8 mouse cellular contexts compared by ENCODE assay signal in the genomic region with DNA sequence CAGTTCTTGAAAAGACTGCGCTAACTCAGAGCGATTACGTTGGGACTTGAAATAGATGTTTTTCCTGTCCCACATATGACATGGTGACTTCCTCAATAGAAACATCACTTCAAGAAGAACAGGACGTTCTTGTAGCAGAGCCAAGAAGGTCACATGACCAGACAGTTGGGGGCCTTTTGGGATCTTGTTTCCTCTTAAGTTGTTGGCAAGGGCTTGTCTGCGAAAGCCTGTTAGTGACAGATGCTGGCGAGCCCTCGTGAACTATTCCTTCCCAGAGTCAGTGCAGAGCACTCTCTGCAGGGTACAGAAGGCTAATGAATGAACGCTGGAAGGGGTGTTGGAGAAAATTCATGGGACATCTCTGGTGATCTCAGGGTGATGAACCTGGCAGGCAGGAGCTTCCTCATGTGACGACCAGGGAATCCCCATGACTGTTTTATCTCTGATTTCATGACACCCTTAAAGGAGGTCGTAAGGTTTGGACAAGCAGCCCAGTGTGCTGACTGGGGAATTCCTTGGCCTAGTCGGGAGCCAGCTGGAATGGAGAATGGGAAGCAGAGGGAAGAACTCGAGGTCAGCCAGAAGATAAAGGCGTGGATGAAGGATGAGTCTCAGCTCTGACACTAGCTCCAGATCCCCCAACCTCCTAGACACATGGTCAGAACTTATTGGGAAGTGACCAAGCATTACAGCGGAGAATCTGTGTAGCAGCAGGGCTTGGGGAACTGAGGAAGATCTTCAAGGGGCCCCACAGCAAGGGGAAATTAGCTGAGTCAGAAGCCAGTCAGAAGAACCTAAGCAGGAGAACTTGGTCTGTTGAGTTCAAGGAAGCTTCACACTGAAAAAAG. TPM values are rescaled to one million over a fixed set of nuclear protein-coding genes. Genes with fewer than 3 reads are reported as not detected.
DNase-seq lines count a peak whose midpoint lies in the region; ATAC-seq and TF ChIP-seq lines count a peak whose summit lies in the region.

No protein-coding gene starts in this region.

- peak overlapping the region; percentile 77 for H3K27ac ChIP-seq in heart, adult 2 months
- H3K27ac ChIP-seq in heart, embryonic 11.5 days (ENCODE audit: low read depth, low read length) = no peak overlapping the region
- peak overlapping the region; percentile 43 for H3K27ac ChIP-seq in kidney, postnatal 0 days
- no peak overlapping the region for H3K27ac ChIP-seq in midbrain, embryonic 14.5 days (replicated peaks; ENCODE audit: low read depth, low read length)

- no peak overlapping the region for H3ac ChIP-seq in myocyte (ENCODE audit: control insufficient read depth, insufficient read length)

- no peak overlapping the region for H3K9ac ChIP-seq in heart, adult 2 months (ENCODE audit: low read depth, low read length)
- no peak overlapping the region for H3K9ac ChIP-seq in heart, embryonic 11.5 days (ENCODE audit: low read depth, low read length)
- no peak overlapping the region for H3K9ac ChIP-seq in kidney, postnatal 0 days (ENCODE audit: low read depth, low read length)
- no peak overlapping the region for H3K9ac ChIP-seq in midbrain, embryonic 14.5 days (replicated peaks; ENCODE audit: low read length)

- intact Hi-C loops in heart, adult 2 months (cut with DNase I) = loop anchor here (1.0 kb wide), 1 partner anchor 67 kb away; no protein-coding TSS in a partner anchor

- DNase-seq in heart, adult 2 months = peak; percentile 78 to 88
- peak; percentile 80 for DNase-seq in MEL-GATA-1-ER (ENCODE audit: extremely low read depth, low read depth)
- DNase-seq in gastrocnemius, postnatal 25 days = peak; percentile 87
- DNase-seq in kidney, postnatal 0 days (ENCODE audit: low spot score) = peak; percentile 79
- no peak for DNase-seq in yolk sac, embryonic 10.5 days (ENCODE audit: low spot score)
- no peak for DNase-seq in midbrain, embryonic 14.5 days

- no peaks in the 10 kb centered on the region for H3K36me3 ChIP-seq in heart, adult 2 months (ENCODE audit: control insufficient read depth, insufficient read depth, low read length)
- H3K36me3 ChIP-seq in heart, embryonic 11.5 days (ENCODE audit: control insufficient read depth, insufficient read depth, low read length) = no peaks in the 10 kb centered on the region
- H3K36me3 ChIP-seq in kidney, postnatal 0 days (ENCODE audit: insufficient read depth, low read length) = no peaks in the 10 kb centered on the region
- no peaks in the 10 kb centered on the region for H3K36me3 ChIP-seq in myocyte (ENCODE audit: control insufficient read depth, insufficient read depth)
- no peaks in the 10 kb centered on the region for H3K36me3 ChIP-seq in midbrain, embryonic 14.5 days (ENCODE audit: control insufficient read depth, insufficient read depth, low read length)

- peaks cover 12% of the 10 kb centered on the region for H3K4me1 ChIP-seq in heart, adult 2 months (ENCODE audit: control insufficient read depth, insufficient read depth, low read length)
- H3K4me1 ChIP-seq in heart, embryonic 11.5 days (ENCODE audit: control insufficient read depth, insufficient read depth, low read length) = no peaks in the 10 kb centered on the region; the same call in 1 of the 2 replicates
- H3K4me1 ChIP-seq in kidney, postnatal 0 days (replicated peaks; ENCODE audit: insufficient read depth, low read length) = no peaks in the 10 kb centered on the region
- H3K4me1 ChIP-seq in midbrain, embryonic 14.5 days (ENCODE audit: control insufficient read depth, insufficient read depth, low read length) = no peaks in the 10 kb centered on the region

- no peaks in the 10 kb centered on the region for H3K27me3 ChIP-seq in heart, adult 2 months (ENCODE audit: control insufficient read depth, insufficient read depth, low read length)
- no peaks in the 10 kb centered on the region for H3K27me3 ChIP-seq in heart, embryonic 11.5 days (ENCODE audit: control insufficient read depth, insufficient read depth, low read length)
- H3K27me3 ChIP-seq in kidney, postnatal 0 days (ENCODE audit: insufficient read depth, low read length) = no peaks in the 10 kb centered on the region
- no peaks in the 10 kb centered on the region for H3K27me3 ChIP-seq in myocyte (ENCODE audit: control insufficient read depth, insufficient read depth, insufficient read length)
- no peaks in the 10 kb centered on the region for H3K27me3 ChIP-seq in midbrain, embryonic 14.5 days (ENCODE audit: control insufficient read depth, insufficient read depth, low read length)

- 8% methylated on average over 14 of the region's 14 CpGs for WGBS in heart, adult 2 months
- WGBS in heart, embryonic 11.5 days (ENCODE audit: insufficient replicate concordance) = 50% methylated on average over 14 of the region's 14 CpGs
- WGBS in kidney, postnatal 0 days = 46% methylated on average over 14 of the region's 14 CpGs
- WGBS in midbrain, embryonic 14.5 days = 84% methylated on average over 14 of the region's 14 CpGs

- H3K4me3 ChIP-seq in heart, adult 2 months = no peak overlapping the region
- H3K4me3 ChIP-seq in heart, embryonic 11.5 days (ENCODE audit: low read depth, low read length) = no peak overlapping the region
- H3K4me3 ChIP-seq in kidney, postnatal 0 days (replicated peaks; ENCODE audit: low read depth, low read length) = no peak overlapping the region
- no peak overlapping the region for H3K4me3 ChIP-seq in myocyte
- no peak overlapping the region for H3K4me3 ChIP-seq in midbrain, embryonic 14.5 days (replicated peaks; ENCODE audit: low read depth, low read length)

- H3K79me2 ChIP-seq in heart, adult 2 months (replicated peaks; ENCODE audit: control insufficient read depth, insufficient read depth, low read length) = no peaks in the 10 kb centered on the region
- no peaks in the 10 kb centered on the region for H3K79me2 ChIP-seq in myocyte (ENCODE audit: control insufficient read depth, insufficient read depth)

- peak; percentile 92 for TF ChIP-seq EP300 in heart, adult 2 months (IDR thresholded peaks at IDR 0.05; ENCODE audit: insufficient read depth, low read depth, low read length)

- no peak for TF ChIP-seq CTCF in heart, adult 2 months (IDR thresholded peaks at IDR 0.05)
- no peak for TF ChIP-seq CTCF in kidney, postnatal 0 days (IDR thresholded peaks at IDR 0.05; ENCODE audit: low read depth)

- peak; percentile 35; the same call in 1 of the 2 replicates for TF ChIP-seq POLR2A in heart, adult 2 months (IDR thresholded peaks at IDR 0.05; ENCODE audit: insufficient read depth, low read depth, low read length)
- no peak for TF ChIP-seq POLR2A in myocyte (IDR thresholded peaks at IDR 0.05; ENCODE audit: insufficient read length, low read depth)

- no peak overlapping the region for H3K4me2 ChIP-seq in heart, embryonic 11.5 days
- no peak overlapping the region for H3K4me2 ChIP-seq in kidney, postnatal 0 days (ENCODE audit: low read length)
- no peak overlapping the region for H3K4me2 ChIP-seq in myocyte (ENCODE audit: low read depth)
- no peak overlapping the region for H3K4me2 ChIP-seq in midbrain, embryonic 14.5 days (ENCODE audit: low read length)

- ATAC-seq in heart, embryonic 11.5 days (replicated peaks; ENCODE audit: insufficient number of reproducible peaks, low FRiP score, low TSS enrichment) = no peak
- ATAC-seq in kidney, postnatal 0 days (replicated peaks; ENCODE audit: low FRiP score, low read depth) = peak; percentile 52; the same call in 1 of the 2 replicates
- ATAC-seq in midbrain, embryonic 14.5 days (ENCODE audit: low FRiP score, low TSS enrichment) = no peak

- no peaks in the 10 kb centered on the region for H3K9me3 ChIP-seq in heart, embryonic 11.5 days (replicated peaks; ENCODE audit: control insufficient read depth, low read length)
- no peaks in the 10 kb centered on the region for H3K9me3 ChIP-seq in kidney, postnatal 0 days (replicated peaks; ENCODE audit: low read length)
- H3K9me3 ChIP-seq in midbrain, embryonic 14.5 days (ENCODE audit: control insufficient read depth, low read length) = no peaks in the 10 kb centered on the region

TF ChIP-seq in myocyte, 11 proteins besides CTCF, POLR2A, EP300 and RAD21:
- TF ChIP-seq USF1 (IDR thresholded peaks at IDR 0.05; ENCODE audit: low read depth) (peak; percentile 63), CEBPB (IDR thresholded peaks at IDR 0.05; ENCODE audit: insufficient read depth, poor library complexity, severe bottlenecking) (no peak)

RNA-seq across cellular contexts. Expression of a gene that starts 59.1 kb away (rescaled TPM):
- total RNA-seq in heart, adult 2 months (2021) = 1 to 10 TPM; 3.0 to 5.7 TPM
- polyA plus RNA-seq in heart, adult 2 months (2012; rRNA removed) = 9.1 and 12.6 TPM in 2 replicates
- 4.5 and 6.3 TPM in 2 replicates for polyA plus RNA-seq in heart, embryonic 11.5 days (2014; fragmentation: Nextera tagmentation; extraction: Ambion mirVana)
- 10 to 100 TPM in 1 of 2 experiments, 1 to 10 TPM in 1; 5.1 to 11.6 TPM for total RNA-seq in gastrocnemius, postnatal 25 days (2021)
- polyA plus RNA-seq in kidney, postnatal 0 days (2015; fragmentation: Nextera tagmentation; extraction: Ambion mirVana) = 3.5 and 3.9 TPM in 2 replicates
- polyA plus RNA-seq in myocyte (2012; fragmentation: generic; extraction: Trizol) = 3.1 TPM
- 1.1 and 1.2 TPM in 2 replicates for polyA plus RNA-seq in midbrain, embryonic 14.5 days (2014; fragmentation: Nextera tagmentation; extraction: Ambion mirVana)

Comparison
In these comparisons a context has a peak if more than half of its experiments do, and no peak if none do; other contexts are left out.
1. H3K27ac ChIP-seq: peak in heart, adult 2 months (single experiment) and kidney, postnatal 0 days (single experiment); none in heart, embryonic 11.5 days (single experiment) and midbrain, embryonic 14.5 days (single experiment).
2. DNase-seq: peak in heart, adult 2 months (2 of 2), MEL-GATA-1-ER (single experiment), gastrocnemius, postnatal 25 days (single experiment) and kidney, postnatal 0 days (single experiment); none in yolk sac, embryonic 10.5 days (single experiment) and midbrain, embryonic 14.5 days (single experiment).